Mouse (Mus musculus) forebrain, embryonic 11.5 days (tissue): ENCODE data around the gene Imp3. TPM values are rescaled to one million over a fixed set of nuclear protein-coding genes. Genes with fewer than 3 reads are reported as not detected.

Experiments used
- ATAC-seq: fragments of 200-750 bp; cut with Nextera tagmentation; replicated peaks from 2 replicates; pipeline ENCODE4 v1.8.0; 2017; ENCODE audit warnings: moderate TSS enrichment; ENCODE audit not compliant: low FRiP score
- DNase-seq: peaks from one replicate; pipeline ENCODE4 v3.0.0-alpha.2; 2017; ENCODE audit warnings: low spot score
- H3K27ac ChIP-seq: fragments of 300-500 bp; sonication (generic); 2 replicates; pipeline ENCODE4 v1.5.1; 2014; ENCODE audit warnings: low read depth, low read length
- H3K27me3 ChIP-seq: fragments of 300-500 bp; sonication (generic); 2 replicates; pipeline ENCODE4 v1.6.1; 2014; ENCODE audit warnings: mild to moderate bottlenecking, low read length, mixed read lengths; ENCODE audit not compliant: control insufficient read depth, insufficient read depth
- H3K36me3 ChIP-seq: fragments of 300-500 bp; sonication (generic); 2 replicates; pipeline ENCODE4 v1.6.1; 2014; ENCODE audit warnings: mild to moderate bottlenecking, low read length, moderate library complexity, mixed read lengths; ENCODE audit not compliant: control insufficient read depth, insufficient read depth
- H3K4me1 ChIP-seq: fragments of 300-500 bp; sonication (generic); replicated peaks from 2 replicates; pipeline ENCODE4 v1.6.1; 2014; ENCODE audit warnings: low read length, mixed read lengths; ENCODE audit not compliant: control insufficient read depth, insufficient read depth
- H3K4me2 ChIP-seq: fragments of 300-500 bp; sonication (generic); 2 replicates; pipeline ENCODE4 v1.6.1; 2014; ENCODE audit warnings: low read depth, mild to moderate bottlenecking, low read length, moderate library complexity, mixed read lengths; ENCODE audit not compliant: severe bottlenecking
- H3K4me3 ChIP-seq: fragments of 300-500 bp; sonication (generic); 2 replicates; pipeline ENCODE4 v1.5.1; 2014; ENCODE audit warnings: low read depth, low read length
- H3K9ac ChIP-seq: fragments of 300-500 bp; sonication (generic); 2 replicates; pipeline ENCODE4 v1.6.1; 2014; ENCODE audit warnings: low read length
- H3K9me3 ChIP-seq: fragments of 300-500 bp; sonication (generic); 2 replicates; pipeline ENCODE4 v1.6.1; 2016; ENCODE audit warnings: low read length, mixed read lengths; ENCODE audit not compliant: control insufficient read depth
- WGBS: fragments of 180-500 bp; shearing (Covaris S2); extraction: QIAGEN DNeasy Blood & Tissue Kit; methylation state at CpG from one replicate; pipeline ENCODE4 v1.1.7; 2014; 5-methylcytosine and 5-hydroxymethylcytosine counted together
- polyA plus RNA-seq: library from polyadenylated mRNA; unstranded; fragments of >200 nt; fragmentation: Nextera tagmentation; extraction: Ambion mirVana; gene quantifications from 2 replicates; pipeline ENCODE4 v1.2.1, GENCODE M21; 2014

The Imp3 gene
- polyA plus RNA-seq, 1 experiment from 2014 or later, result 65.4 TPM

- DNase-seq (no peak), ATAC-seq (no peak)
- peak overlapping the region; percentile 31; the same call in 1 of the 2 replicates for H3K4me2 ChIP-seq
- WGBS, result 91% methylated on average over 26 of the region's 26 CpGs
- H3K36me3 ChIP-seq, result peaks cover 5% of the 10 kb centered on the region; the same call in 1 of the 2 replicates
- H3K9me3 ChIP-seq, result 0 out of 2 replicates have a peak, but pooled peaks cover 3% of the 10 kb centered on the region
- H3K27ac ChIP-seq, result no peak overlapping the region
- no peak overlapping the region for H3K4me3 ChIP-seq
- no peak overlapping the region for H3K9ac ChIP-seq
- H3K27me3 ChIP-seq, result no peaks in the 10 kb centered on the region; the same call in 1 of the 2 replicates
- peaks cover 14% of the 10 kb centered on the region; the same call in 1 of the 2 replicates for H3K4me1 ChIP-seq
These were observed 11.8 kb upstream of the Imp3 start for GRCm38 (mm10) chr9:56925291-56926024.

- no peak for ATAC-seq
- Histone ChIP-seq H3K36me3 (peaks cover 5% of the 10 kb centered on the region; the same call in 1 of the 2 replicates), H3K4me2 (no peak overlapping the region), H3K9me3 (0 out of 2 replicates have a peak, but pooled peaks cover 3% of the 10 kb centered on the region), H3K4me3 (no peak overlapping the region), H3K9ac (no peak overlapping the region), H3K4me1 (peaks cover 14% of the 10 kb centered on the region; the same call in 1 of the 2 replicates), H3K27me3 (no peaks in the 10 kb centered on the region; the same call in 1 of the 2 replicates), H3K27ac (no peak overlapping the region)
- WGBS, result 95% methylated on average over 10 of the region's 10 CpGs
- DNase-seq, result no peak
These were observed 11.3 kb upstream of the Imp3 start for GRCm38 (mm10) chr9:56926025-56926360.

GRCm38 (mm10) chr9:56926387-56926786 lies 10.9 kb upstream of the Imp3 start:
- H3K9ac ChIP-seq, result no peak overlapping the region
- H3K4me1 ChIP-seq, result peaks cover 14% of the 10 kb centered on the region; the same call in 1 of the 2 replicates
- ATAC-seq, result no peak

DNA sequence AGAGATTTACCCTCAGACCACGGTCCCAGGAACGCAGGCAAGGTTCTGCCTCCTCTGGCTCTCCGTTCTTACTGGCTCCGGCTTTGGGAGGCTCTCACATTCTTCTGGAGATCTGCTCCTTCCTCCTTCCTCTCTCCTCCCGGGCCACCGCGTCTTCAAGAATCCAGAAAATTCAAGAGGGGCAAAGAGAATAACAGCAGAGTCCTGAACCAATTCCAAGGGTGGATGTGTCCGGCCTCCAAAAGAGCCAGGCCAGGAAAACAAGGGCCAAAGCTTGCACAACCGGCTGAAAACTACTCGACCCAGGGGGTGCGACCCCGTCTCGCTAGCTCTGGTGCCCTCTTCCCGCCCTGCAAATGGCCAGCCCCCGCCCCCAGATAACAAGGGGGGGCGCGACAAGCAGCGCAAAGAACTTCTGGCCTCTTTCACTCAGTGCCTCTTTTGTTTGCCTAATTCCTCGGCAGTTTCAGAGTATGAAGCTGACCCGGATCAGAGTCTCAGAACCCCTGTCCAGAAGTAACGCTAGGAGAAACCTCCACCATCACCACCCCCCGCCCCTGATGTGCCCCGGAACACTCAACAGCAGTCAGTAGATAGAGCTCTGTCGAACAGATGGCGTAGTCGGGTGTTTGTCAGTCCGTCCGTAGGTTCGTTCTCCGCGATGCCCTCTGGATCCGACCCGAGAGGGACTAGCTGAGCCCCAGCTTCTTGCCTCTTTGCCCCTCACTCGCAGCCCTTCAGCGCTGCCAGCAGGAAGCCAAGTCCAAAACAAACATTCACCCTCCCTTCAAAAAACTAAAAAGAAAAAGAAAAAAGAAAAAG lies 9.9 kb upstream of the Imp3 start:
- Histone ChIP-seq H3K9me3 (no peaks in the 10 kb centered on the region), H3K4me2 (peak overlapping the region; percentile 89), H3K9ac (peak overlapping the region; percentile 67), H3K27ac (peak overlapping the region; percentile 58), H3K36me3 (no peaks in the 10 kb centered on the region), H3K27me3 (no peaks in the 10 kb centered on the region; the same call in 1 of the 2 replicates), H3K4me1 (peaks cover 14% of the 10 kb centered on the region; the same call in 1 of the 2 replicates), H3K4me3 (peak overlapping the region; percentile 49)
- ATAC-seq, result peak; percentile 51
- DNase-seq, result peak; percentile 70
- WGBS, result under 1% methylated on average over 35 of the region's 35 CpGs

More at GRCm38 (mm10) chr9:56926387-56926786, 10.9 kb upstream of the Imp3 start:
- H3K27ac ChIP-seq, result no peak overlapping the region
- peaks cover 5% of the 10 kb centered on the region; the same call in 1 of the 2 replicates for H3K36me3 ChIP-seq
- H3K27me3 ChIP-seq, result no peaks in the 10 kb centered on the region; the same call in 1 of the 2 replicates
- no peak for DNase-seq
- 0 out of 2 replicates have a peak, but pooled peaks cover 3% of the 10 kb centered on the region for H3K9me3 ChIP-seq
- H3K4me3 ChIP-seq, result peak overlapping the region; percentile 49; the same call in 1 of the 2 replicates
- WGBS, result 81% methylated on average over 10 of the region's 10 CpGs
- H3K4me2 ChIP-seq, result peak overlapping the region; percentile 89

- DNase-seq, result peak; percentile 96
- no peaks in the 10 kb centered on the region; the same call in 1 of the 2 replicates for H3K27me3 ChIP-seq
- H3K9ac ChIP-seq, result peak within 1 kb of the TSS; percentile 67
- H3K4me2 ChIP-seq, result peak within 1 kb of the TSS; percentile 89
- no peaks in the 10 kb centered on the region for H3K36me3 ChIP-seq
- peak; percentile 91 for ATAC-seq
- H3K4me1 ChIP-seq, result peaks cover 14% of the 10 kb centered on the region; the same call in 1 of the 2 replicates
- H3K27ac ChIP-seq, result peak within 1 kb of the TSS; percentile 58
- peak within 1 kb of the TSS; percentile 49 for H3K4me3 ChIP-seq
- WGBS, result 0% methylated on average over 49 of the region's 50 CpGs
- no peaks in the 10 kb centered on the region for H3K9me3 ChIP-seq
These were observed 9.0 kb upstream of the Imp3 start, which contains the start of gene Snx33 for GRCm38 (mm10) chr9:56928041-56928811. Gene Snx33 (minus strand): TSS chr9:56928371.

GRCm38 (mm10) chr9:56929496-56929895 lies 7.8 kb upstream of the Imp3 start:
- Histone ChIP-seq H3K36me3 (no peaks in the 10 kb centered on the region), H3K4me2 (no peak overlapping the region), H3K9me3 (no peaks in the 10 kb centered on the region), H3K27ac (no peak overlapping the region), H3K27me3 (no peaks in the 10 kb centered on the region; the same call in 1 of the 2 replicates), H3K9ac (no peak overlapping the region), H3K4me1 (peaks cover 10% of the 10 kb centered on the region; the same call in 1 of the 2 replicates), H3K4me3 (no peak overlapping the region)
- no peak for ATAC-seq
- DNase-seq, result no peak
- WGBS, result 75% methylated on average over 4 of the region's 4 CpGs

GRCm38 (mm10) chr9:56930556-56930955 lies 6.7 kb upstream of the Imp3 start:
- no peak overlapping the region for H3K4me3 ChIP-seq
- 81% methylated on average over 1 of the region's 1 CpGs for WGBS
- no peaks in the 10 kb centered on the region; the same call in 1 of the 2 replicates for H3K27me3 ChIP-seq
- H3K4me2 ChIP-seq, result no peak overlapping the region
- no peak overlapping the region for H3K9ac ChIP-seq
- H3K36me3 ChIP-seq, result no peaks in the 10 kb centered on the region
- DNase-seq (no peak), ATAC-seq (no peak)
- H3K27ac ChIP-seq, result no peak overlapping the region
- H3K4me1 ChIP-seq, result peaks cover 9% of the 10 kb centered on the region; the same call in 1 of the 2 replicates
- no peaks in the 10 kb centered on the region for H3K9me3 ChIP-seq
